Mouse (Mus musculus): Measurements from ENCODE around the gene Cntd1. TPM values are rescaled to one million over a fixed set of nuclear protein-coding genes. Genes with fewer than 3 reads are reported as not detected.

Cntd1 gene
- polyA plus RNA-seq, 1 experiment from 2014 or later = 2.0 TPM

DNA sequence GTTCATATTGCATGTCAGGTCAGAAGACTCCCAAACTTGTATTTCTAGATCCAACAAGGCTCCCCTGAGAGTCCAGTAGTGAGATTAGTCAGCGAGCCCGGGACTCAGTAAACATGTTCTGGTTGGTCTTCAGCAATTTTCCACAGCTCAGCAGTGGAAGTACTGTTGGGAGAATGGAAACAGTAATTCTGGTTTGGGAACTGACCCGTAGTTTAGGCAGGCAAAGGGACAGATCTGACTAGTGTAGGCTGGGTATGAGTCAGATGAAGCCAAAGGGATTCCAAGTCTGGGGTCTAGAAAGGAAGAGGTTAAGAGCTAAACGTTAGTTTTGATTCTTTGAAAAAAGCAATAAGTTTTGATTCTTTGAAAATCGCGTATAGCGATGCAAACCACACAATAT lies 25.9 kb upstream of the Cntd1 start:
- Histone ChIP-seq H3K4me2 (ENCODE audit: low read length) (peak overlapping the region; percentile 72), H3K4me3 (replicated peaks; ENCODE audit: low read depth, low read length) (peak overlapping the region; percentile 87), H3K27ac (peak overlapping the region; percentile 93), H3K27me3 (ENCODE audit: insufficient read depth, low read length) (no peaks in the 10 kb centered on the region), H3K36me3 (ENCODE audit: insufficient read depth, low read length) (0 out of 2 replicates have a peak, but pooled peaks cover 8% of the 10 kb centered on the region), H3K4me1 (replicated peaks; ENCODE audit: insufficient read depth, low read length) (peaks cover 12% of the 10 kb centered on the region), H3K9ac (ENCODE audit: low read depth, low read length) (peak overlapping the region; percentile 89), H3K9me3 (replicated peaks; ENCODE audit: low read length) (no peaks in the 10 kb centered on the region)
- no peak for TF ChIP-seq CTCF (IDR thresholded peaks at IDR 0.05; ENCODE audit: low read depth)
- DNase-seq (ENCODE audit: low spot score) = no peak
- WGBS = 9% methylated on average over 7 of the region's 7 CpGs
- no peak for ATAC-seq (replicated peaks; ENCODE audit: low FRiP score, low read depth)

DNA sequence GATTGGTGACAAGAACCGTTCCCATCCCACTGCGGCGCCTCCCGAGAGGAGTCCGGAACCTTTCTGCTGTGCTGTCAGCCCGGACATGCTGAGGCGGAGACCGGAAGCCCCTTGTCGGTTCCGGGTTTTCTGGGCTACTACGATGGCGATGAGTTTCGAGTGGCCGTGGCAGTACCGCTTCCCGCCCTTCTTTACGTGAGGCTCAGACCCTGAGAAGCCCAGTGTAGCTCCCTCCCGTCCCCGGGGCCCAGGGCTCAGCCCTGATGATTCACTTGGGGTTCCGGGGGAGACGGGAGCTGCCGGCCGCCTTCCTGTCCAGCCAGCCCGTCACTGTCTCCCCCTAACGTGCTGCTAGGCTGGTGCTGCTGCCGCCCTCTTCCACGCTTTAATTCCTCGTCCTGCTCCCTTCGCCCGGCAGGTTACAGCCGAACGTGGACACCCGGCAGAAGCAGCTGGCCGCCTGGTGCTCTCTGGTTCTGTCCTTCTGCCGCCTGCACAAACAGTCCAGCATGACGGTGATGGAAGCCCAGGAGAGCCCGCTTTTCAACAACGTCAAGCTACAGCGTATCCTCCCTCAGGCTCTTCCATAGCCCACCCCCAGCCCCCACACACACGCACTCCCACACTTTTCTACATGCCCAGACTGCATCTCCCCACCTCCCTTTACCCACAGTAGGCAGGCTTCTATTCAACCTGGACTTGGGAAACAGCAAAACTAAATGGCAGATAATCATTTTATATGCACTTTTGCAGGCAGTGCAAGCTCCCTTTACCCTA lies 25.0 kb upstream of the Cntd1 start, which contains the start of gene Vps25:
Vps25 (plus strand) TSS at position 95 of the 777 bp plus-strand sequence.
- peak within 1 kb of the TSS; percentile 89 for H3K9ac ChIP-seq (ENCODE audit: low read depth, low read length)
- peak; percentile 50; the same call in 1 of the 2 replicates for ATAC-seq (replicated peaks; ENCODE audit: low FRiP score, low read depth)
- WGBS = 0% methylated on average over 40 of the region's 40 CpGs

DNA sequence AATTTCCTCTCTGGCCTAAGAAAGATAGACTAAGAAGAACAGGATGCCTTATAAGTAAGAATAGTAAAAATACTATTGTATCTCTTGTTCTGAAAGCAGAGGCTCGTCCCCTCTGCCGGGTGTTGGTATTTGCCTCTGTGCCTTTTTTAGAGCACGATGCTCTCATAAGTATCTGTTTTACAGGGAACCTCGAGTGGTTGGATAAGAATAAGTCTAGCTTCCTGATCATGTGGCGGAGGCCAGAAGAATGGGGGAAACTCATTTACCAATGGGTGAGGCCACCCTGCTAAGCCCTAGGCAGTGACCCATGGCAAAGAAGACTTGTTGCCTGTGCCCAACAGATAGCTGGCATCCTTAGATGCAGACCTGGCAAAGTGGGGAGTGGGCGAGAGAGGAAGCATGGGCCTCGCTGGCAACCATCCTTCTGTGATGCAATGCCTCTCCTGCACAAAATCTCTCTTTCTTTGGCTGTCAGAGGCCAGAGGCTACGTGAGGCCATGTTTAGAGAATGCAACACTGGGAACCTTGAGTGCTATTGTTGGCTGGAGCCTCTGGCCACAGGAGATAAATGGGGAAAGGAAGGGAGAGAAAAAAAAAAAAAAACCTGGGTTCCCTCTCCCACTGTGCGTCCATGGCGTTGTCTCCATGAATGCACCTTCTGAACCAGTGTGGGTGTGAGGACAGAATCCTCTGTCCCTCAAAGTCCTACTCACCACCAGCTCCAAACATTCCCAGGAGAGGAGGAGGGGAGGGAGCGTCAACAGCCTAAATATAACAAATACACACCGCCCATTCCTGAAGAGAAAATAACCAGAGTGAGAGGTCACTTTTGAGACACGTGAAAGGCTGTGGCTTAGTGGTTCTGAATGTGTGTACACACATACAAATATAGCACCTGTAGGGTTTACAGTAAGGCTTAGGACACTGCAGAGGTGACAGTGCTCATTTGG lies 22.7 kb upstream of the Cntd1 start:
- no peak for TF ChIP-seq CTCF (IDR thresholded peaks at IDR 0.05; ENCODE audit: low read depth)
- ATAC-seq (replicated peaks; ENCODE audit: low FRiP score, low read depth) (no peak), DNase-seq (ENCODE audit: low spot score) (no peak)
- Histone ChIP-seq H3K27me3 (ENCODE audit: insufficient read depth, low read length) (no peaks in the 10 kb centered on the region), H3K4me1 (replicated peaks; ENCODE audit: insufficient read depth, low read length) (peaks cover 22% of the 10 kb centered on the region), H3K36me3 (ENCODE audit: insufficient read depth, low read length) (0 out of 2 replicates have a peak, but pooled peaks cover 8% of the 10 kb centered on the region), H3K4me2 (ENCODE audit: low read length) (no peak overlapping the region), H3K9me3 (replicated peaks; ENCODE audit: low read length) (no peaks in the 10 kb centered on the region), H3K4me3 (replicated peaks; ENCODE audit: low read depth, low read length) (no peak overlapping the region), H3K9ac (ENCODE audit: low read depth, low read length) (no peak overlapping the region), H3K27ac (no peak overlapping the region)
- 81% methylated on average over 13 of the region's 13 CpGs for WGBS

More for the DNA sequence above, 25.0 kb upstream of the Cntd1 start, which contains the start of gene Vps25:
- Histone ChIP-seq H3K4me1 (replicated peaks; ENCODE audit: insufficient read depth, low read length) (peaks cover 9% of the 10 kb centered on the region), H3K9me3 (replicated peaks; ENCODE audit: low read length) (no peaks in the 10 kb centered on the region), H3K27ac (peak within 1 kb of the TSS; percentile 93), H3K4me3 (replicated peaks; ENCODE audit: low read depth, low read length) (peak within 1 kb of the TSS; percentile 87), H3K27me3 (ENCODE audit: insufficient read depth, low read length) (no peaks in the 10 kb centered on the region), H3K4me2 (ENCODE audit: low read length) (peak within 1 kb of the TSS; percentile 72), H3K36me3 (ENCODE audit: insufficient read depth, low read length) (0 out of 2 replicates have a peak, but pooled peaks cover 8% of the 10 kb centered on the region)
- peak; percentile 30 for TF ChIP-seq CTCF (IDR thresholded peaks at IDR 0.05; ENCODE audit: low read depth)
- DNase-seq (ENCODE audit: low spot score) = peak; percentile 93

DNA sequence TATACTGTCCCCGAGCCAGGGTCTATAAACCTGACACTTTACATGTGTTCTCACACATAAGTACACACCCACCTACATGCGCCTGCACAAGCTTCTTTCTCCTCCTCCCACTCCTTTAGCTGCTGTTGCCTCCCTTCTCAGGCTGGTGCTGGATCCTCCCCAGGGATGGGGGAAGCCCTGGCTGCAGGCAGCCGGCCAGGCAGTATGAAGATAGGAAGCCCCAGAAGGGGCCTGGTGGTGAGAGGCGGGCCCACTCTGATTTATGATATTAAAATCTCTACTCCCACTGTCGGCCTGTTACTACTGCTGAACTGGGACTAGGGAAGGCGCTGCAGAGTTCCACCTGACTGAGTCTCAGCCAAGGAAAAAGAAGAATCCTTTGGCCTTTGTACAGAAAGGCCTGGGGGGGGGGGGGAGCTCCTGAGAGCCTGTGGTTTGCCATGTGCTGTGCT lies 19.5 kb upstream of the Cntd1 start:
- peaks cover 4% of the 10 kb centered on the region; the same call in 1 of the 2 replicates for H3K27me3 ChIP-seq (ENCODE audit: insufficient read depth, low read length)
- no peak for TF ChIP-seq CTCF (IDR thresholded peaks at IDR 0.05; ENCODE audit: low read depth)
- ATAC-seq (replicated peaks; ENCODE audit: low FRiP score, low read depth) = peak; percentile 57
- H3K4me1 ChIP-seq (replicated peaks; ENCODE audit: insufficient read depth, low read length) = peaks cover 33% of the 10 kb centered on the region
- 0 out of 2 replicates have a peak, but pooled peaks cover 8% of the 10 kb centered on the region for H3K36me3 ChIP-seq (ENCODE audit: insufficient read depth, low read length)
- H3K9ac ChIP-seq (ENCODE audit: low read depth, low read length) = no peak overlapping the region
- H3K4me2 ChIP-seq (ENCODE audit: low read length) = peak overlapping the region; percentile 97
- WGBS = 3% methylated on average over 6 of the region's 6 CpGs
- peak; percentile 89 for DNase-seq (ENCODE audit: low spot score)
- no peaks in the 10 kb centered on the region for H3K9me3 ChIP-seq (replicated peaks; ENCODE audit: low read length)
- H3K4me3 ChIP-seq (replicated peaks; ENCODE audit: low read depth, low read length) = no peak overlapping the region
- H3K27ac ChIP-seq = peak overlapping the region; percentile 90

DNA sequence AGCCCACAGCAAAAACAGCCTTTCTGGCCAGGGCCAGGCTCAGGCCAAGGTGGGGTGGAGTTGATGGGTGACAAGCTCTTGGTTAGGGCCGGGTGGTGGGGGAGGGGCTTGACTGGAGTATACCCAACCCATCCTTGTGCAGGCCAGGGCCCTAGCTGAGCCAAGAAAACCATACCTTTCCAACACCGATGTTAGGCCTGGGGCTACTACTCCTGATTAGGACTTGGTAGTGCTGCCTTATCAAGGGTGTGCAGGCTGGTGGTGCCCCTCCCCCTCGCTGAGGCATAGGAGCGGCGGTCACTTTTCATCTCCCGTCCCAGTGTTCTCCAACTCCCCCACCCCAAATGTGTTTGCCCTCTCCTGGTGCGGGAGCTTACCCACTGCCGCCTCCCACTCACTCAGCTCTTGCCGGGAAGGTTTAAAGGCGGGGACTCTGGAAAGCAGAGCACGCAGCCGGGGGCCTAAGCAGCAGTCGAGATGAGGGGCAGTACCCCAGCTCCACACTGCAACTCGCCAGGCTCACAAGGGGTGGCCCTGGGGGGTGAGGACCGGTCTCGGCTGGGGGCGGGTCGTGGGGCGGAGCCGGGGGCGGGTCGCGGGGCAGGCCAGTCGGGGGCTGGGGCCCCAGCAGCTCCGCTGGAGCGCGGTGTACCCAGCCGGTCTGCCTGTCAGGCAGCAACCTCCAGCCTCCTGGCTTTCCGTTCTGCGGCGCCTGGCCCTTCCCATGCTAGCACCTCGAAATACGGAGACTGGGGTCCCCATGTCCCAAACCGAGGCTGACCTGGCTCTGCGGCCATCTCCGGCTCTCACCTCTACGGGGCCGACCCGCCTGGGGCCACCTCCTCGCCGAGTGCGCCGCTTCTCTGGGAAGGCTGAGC lies 18.6 kb upstream of the Cntd1 start, which contains the start of gene Wnk4:
Wnk4 (plus strand) TSS at position 620 of the 878 bp plus-strand sequence.
- peaks cover 34% of the 10 kb centered on the region for H3K4me1 ChIP-seq (replicated peaks; ENCODE audit: insufficient read depth, low read length)
- peak; percentile 77 for ATAC-seq (replicated peaks; ENCODE audit: low FRiP score, low read depth)
- under 1% methylated on average over 41 of the region's 43 CpGs for WGBS

More for the DNA sequence above, 18.6 kb upstream of the Cntd1 start, which contains the start of gene Wnk4:
- peak within 1 kb of the TSS; percentile 97 for H3K4me2 ChIP-seq (ENCODE audit: low read length)
- DNase-seq (ENCODE audit: low spot score) = peak; percentile 93
- H3K4me3 ChIP-seq (replicated peaks; ENCODE audit: low read depth, low read length) = peak within 1 kb of the TSS; percentile 59
- 0 out of 2 replicates have a peak, but pooled peaks cover 8% of the 10 kb centered on the region for H3K36me3 ChIP-seq (ENCODE audit: insufficient read depth, low read length)
- no peak for TF ChIP-seq CTCF (IDR thresholded peaks at IDR 0.05; ENCODE audit: low read depth)
- peak within 1 kb of the TSS; percentile 90 for H3K27ac ChIP-seq
- no peaks in the 10 kb centered on the region for H3K9me3 ChIP-seq (replicated peaks; ENCODE audit: low read length)
- peak within 1 kb of the TSS; percentile 88 for H3K9ac ChIP-seq (ENCODE audit: low read depth, low read length)
- H3K27me3 ChIP-seq (ENCODE audit: insufficient read depth, low read length) = peaks cover 4% of the 10 kb centered on the region; the same call in 1 of the 2 replicates

All from kidney, postnatal 0 days (tissue).